Mouse (Mus musculus): ENCODE measurements around the gene Galnt11. TPM values are rescaled to one million over a fixed set of nuclear protein-coding genes. Genes with fewer than 3 reads are reported as not detected.

Gene Galnt11
- polyA plus RNA-seq, 1 experiment from 2014 or later = 34.8 TPM

DNA sequence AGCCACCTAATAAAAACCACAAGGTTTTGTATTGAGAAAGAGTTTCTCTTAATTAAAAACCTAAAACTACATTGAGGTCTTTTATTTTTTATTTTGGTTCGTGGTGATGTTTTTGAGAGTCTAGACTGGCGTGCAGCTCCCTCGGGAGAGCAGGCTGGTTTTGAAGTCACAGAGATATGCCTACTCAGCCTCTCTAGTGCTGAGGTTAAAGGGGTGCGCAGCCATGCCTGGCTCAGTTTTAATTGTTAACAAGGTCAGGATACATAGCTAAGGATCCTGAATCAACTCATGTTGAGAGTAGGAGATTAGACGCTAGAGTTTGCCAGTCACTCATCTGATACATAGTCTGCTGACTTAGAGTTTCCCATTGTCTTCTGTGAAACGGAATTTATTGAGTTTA, 39.7 kb downstream of the Galnt11 start:
- Histone ChIP-seq H3K27ac (no peak overlapping the region), H3K4me2 (no peak overlapping the region), H3K9ac (no peak overlapping the region), H3K4me3 (no peak overlapping the region), H3K36me3 (peaks cover 40% of the 10 kb centered on the region), H3K27me3 (no peaks in the 10 kb centered on the region), H3K4me1 (no peaks in the 10 kb centered on the region), H3K9me3 (no peaks in the 10 kb centered on the region)
- no peak for ATAC-seq (ENCODE audit: borderline replicate concordance, extremely low read depth, low FRiP score, low TSS enrichment)
- WGBS = 84% methylated on average over 6 of the region's 6 CpGs

DNA sequence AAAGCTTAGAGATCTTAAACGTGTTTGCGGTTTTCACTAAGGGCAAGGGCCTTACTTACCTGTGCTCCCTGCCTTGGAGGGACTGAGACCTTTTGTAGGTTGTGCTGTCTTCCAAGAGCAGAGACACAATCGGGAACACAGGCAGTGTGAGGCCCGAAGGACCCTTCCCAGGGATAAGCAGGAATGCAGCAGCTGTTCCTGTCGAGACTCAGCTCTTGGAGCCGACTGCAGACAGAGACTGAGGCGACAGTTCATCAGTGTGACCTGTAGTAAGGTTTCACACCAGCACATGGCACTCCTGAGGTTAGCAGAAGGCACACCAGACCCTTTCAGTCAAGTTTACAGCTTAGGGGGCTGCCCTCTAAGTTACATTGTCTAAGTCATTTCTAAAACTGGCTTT, 40.6 kb downstream of the Galnt11 start:
- H3K4me3 ChIP-seq = no peak overlapping the region
- ATAC-seq (ENCODE audit: borderline replicate concordance, extremely low read depth, low FRiP score, low TSS enrichment) = no peak
- WGBS = 70% methylated on average over 7 of the region's 7 CpGs
- H3K27me3 ChIP-seq = no peaks in the 10 kb centered on the region
- no peaks in the 10 kb centered on the region for H3K4me1 ChIP-seq
- H3K4me2 ChIP-seq = no peak overlapping the region
- no peak overlapping the region for H3K27ac ChIP-seq
- H3K9ac ChIP-seq = no peak overlapping the region
- H3K9me3 ChIP-seq = no peaks in the 10 kb centered on the region
- peaks cover 42% of the 10 kb centered on the region for H3K36me3 ChIP-seq

DNA sequence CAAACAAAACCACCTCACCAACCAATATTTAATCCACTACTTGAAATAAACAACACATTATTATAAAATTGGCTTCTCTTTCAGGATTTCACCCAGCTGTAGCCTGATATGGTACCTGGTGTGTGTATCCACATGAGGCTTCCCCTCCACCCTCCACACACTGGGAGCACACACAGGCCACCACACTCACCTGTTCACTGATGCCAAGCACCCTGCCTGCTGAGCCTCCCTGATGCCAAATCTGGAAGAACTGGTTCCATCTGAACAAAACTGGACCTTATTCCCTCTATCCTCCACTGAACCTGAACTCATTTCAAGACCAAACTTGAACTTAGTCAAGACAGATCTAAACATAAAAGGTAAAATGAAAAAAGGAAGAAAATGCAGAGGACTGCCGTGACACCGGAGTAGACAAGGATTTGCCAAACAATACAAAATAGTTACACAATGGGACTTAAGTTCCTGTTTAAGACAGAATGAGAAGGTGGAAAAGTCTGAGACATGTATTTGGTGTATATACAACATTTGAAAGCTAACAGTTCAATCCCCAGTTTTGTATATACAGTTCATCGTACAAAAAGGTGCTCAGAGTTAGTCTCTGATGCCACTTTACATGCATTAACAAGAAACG, 46.7 kb downstream of the Galnt11 start:
- no peak overlapping the region for H3K9ac ChIP-seq
- no peaks in the 10 kb centered on the region for H3K27me3 ChIP-seq
- no peak overlapping the region for H3K27ac ChIP-seq
- H3K9me3 ChIP-seq = no peaks in the 10 kb centered on the region
- peaks cover 46% of the 10 kb centered on the region for H3K36me3 ChIP-seq
- H3K4me3 ChIP-seq = no peak overlapping the region
- ATAC-seq (ENCODE audit: borderline replicate concordance, extremely low read depth, low FRiP score, low TSS enrichment) = no peak
- WGBS = 87% methylated on average over 4 of the region's 4 CpGs
- no peak overlapping the region for H3K4me2 ChIP-seq
- no peaks in the 10 kb centered on the region for H3K4me1 ChIP-seq

DNA sequence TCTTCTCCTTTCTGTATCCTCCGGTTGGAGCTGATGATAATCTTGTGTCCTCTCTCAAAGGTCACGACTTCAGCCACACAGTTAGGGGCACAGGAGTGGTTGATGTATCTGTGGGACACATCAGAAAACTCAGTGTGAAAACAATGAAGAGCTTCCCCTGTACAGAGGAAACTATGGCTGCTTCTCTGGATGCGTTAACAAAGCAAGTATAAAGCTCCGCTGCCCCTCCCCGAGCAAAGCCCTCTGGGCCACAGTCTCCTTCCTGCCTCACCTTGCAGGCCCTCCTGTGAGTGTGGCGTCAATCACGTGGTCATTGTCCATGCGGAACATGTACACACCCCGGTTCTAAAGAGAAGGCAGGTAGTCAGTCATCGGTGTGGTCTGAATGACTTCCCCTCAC, 53.9 kb downstream of the Galnt11 start:
- 87% methylated on average over 10 of the region's 10 CpGs for WGBS
- Histone ChIP-seq H3K27ac (no peak overlapping the region), H3K27me3 (no peaks in the 10 kb centered on the region), H3K4me2 (no peak overlapping the region), H3K9ac (no peak overlapping the region), H3K36me3 (peaks cover 54% of the 10 kb centered on the region), H3K9me3 (no peaks in the 10 kb centered on the region), H3K4me3 (no peak overlapping the region), H3K4me1 (no peaks in the 10 kb centered on the region)
- ATAC-seq (ENCODE audit: borderline replicate concordance, extremely low read depth, low FRiP score, low TSS enrichment) = no peak

DNA sequence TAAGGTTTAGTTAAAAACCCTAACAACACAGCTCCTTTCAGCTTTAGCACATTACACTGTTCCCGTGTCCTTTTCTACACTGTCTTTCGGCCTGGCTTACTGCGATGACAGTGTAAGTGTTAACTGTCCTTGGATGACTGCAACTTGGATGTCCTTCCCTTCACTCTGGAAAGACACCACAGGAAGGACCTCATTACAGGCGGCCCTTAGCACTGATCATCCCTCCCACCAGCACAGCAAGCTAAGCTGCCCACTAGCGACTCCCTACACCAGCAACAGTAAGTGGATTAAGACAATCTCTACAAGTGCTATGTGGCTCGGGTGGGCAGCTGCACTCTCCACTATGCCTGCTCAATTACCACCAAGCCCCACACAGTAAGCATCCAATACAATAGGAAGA, 54.7 kb downstream of the Galnt11 start:
- Histone ChIP-seq H3K9ac (no peak overlapping the region), H3K36me3 (peaks cover 61% of the 10 kb centered on the region), H3K27me3 (no peaks in the 10 kb centered on the region), H3K4me2 (no peak overlapping the region), H3K4me3 (no peak overlapping the region), H3K4me1 (no peaks in the 10 kb centered on the region), H3K27ac (no peak overlapping the region), H3K9me3 (no peaks in the 10 kb centered on the region)
- ATAC-seq (ENCODE audit: borderline replicate concordance, extremely low read depth, low FRiP score, low TSS enrichment) = no peak
- WGBS = 82% methylated on average over 6 of the region's 6 CpGs

DNA sequence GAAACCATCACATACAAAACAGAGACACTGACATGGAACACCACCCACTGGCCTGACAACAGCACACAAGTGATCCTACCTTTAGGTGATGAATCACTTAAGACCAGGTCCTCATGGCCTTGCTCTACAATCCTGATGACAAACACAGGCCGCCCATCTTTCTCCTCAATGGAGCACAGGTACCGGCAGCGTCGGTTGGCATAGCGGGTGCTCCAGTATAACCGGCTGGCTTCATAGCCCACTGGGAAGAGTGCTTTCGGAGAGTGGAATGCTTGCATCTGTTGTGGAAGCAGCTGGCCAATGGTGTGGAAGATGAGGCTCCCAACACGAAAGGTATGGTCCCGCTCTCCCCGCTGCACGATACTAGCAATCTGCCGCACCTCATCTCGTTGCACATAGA, 62.3 kb downstream of the Galnt11 start:
- no peak for ATAC-seq (ENCODE audit: borderline replicate concordance, extremely low read depth, low FRiP score, low TSS enrichment)
- Histone ChIP-seq H3K27me3 (no peaks in the 10 kb centered on the region), H3K4me1 (no peaks in the 10 kb centered on the region), H3K9me3 (no peaks in the 10 kb centered on the region), H3K4me3 (no peak overlapping the region), H3K9ac (no peak overlapping the region), H3K27ac (no peak overlapping the region), H3K36me3 (peaks cover 70% of the 10 kb centered on the region), H3K4me2 (no peak overlapping the region)
- WGBS = 96% methylated on average over 13 of the region's 13 CpGs

DNA sequence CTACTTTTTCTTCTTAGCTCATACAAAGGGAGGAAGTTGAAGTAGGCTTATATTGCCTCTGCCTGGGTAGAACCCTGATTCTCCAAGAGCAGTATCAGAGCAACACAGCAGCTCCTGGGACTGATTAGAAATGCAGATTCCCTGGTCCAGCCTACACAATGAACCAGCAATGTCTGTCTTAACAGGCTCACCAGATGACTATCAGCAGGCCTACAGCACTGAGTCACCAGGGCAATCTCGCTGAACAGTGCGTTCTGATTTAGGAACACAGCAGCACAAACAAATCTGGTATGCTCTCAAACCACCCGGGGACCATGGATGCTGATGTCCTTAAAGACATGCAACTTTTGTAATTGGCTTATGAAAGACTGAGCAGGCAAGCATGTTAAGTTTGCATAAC, 75.1 kb downstream of the Galnt11 start:
- no peaks in the 10 kb centered on the region for H3K4me1 ChIP-seq
- peaks cover 38% of the 10 kb centered on the region for H3K36me3 ChIP-seq
- 77% methylated on average over 3 of the region's 3 CpGs for WGBS
- no peak overlapping the region for H3K27ac ChIP-seq
- no peak for ATAC-seq (ENCODE audit: borderline replicate concordance, extremely low read depth, low FRiP score, low TSS enrichment)
- no peak overlapping the region for H3K4me3 ChIP-seq
- no peak overlapping the region for H3K4me2 ChIP-seq
- no peaks in the 10 kb centered on the region for H3K9me3 ChIP-seq
- H3K9ac ChIP-seq = no peak overlapping the region
- no peaks in the 10 kb centered on the region for H3K27me3 ChIP-seq

DNA sequence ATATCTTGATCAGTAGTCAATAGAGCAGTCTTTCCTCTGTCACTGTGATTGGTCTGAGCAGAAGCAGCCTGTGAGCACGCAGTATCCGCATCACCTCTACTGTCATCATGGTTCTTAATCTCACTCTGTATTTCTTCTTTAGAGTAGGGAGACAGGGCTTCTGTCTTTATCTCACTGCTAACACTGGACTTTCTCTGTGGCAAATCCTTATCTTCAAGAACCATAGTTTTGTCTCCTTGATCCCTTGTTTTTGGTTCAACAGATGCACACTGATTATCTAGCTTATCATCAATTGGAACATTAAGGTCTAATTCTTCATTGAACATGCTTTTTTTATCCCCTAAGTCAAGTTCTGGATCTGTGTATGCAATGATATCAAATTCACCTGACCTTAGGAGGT, 88.5 kb downstream of the Galnt11 start:
- no peak overlapping the region for H3K9ac ChIP-seq
- H3K4me1 ChIP-seq = no peaks in the 10 kb centered on the region
- peaks cover 43% of the 10 kb centered on the region for H3K36me3 ChIP-seq
- ATAC-seq (ENCODE audit: borderline replicate concordance, extremely low read depth, low FRiP score, low TSS enrichment) = no peak
- no peak overlapping the region for H3K4me3 ChIP-seq
- no peak overlapping the region for H3K27ac ChIP-seq
- no peak overlapping the region for H3K4me2 ChIP-seq
- H3K9me3 ChIP-seq = no peaks in the 10 kb centered on the region
- 96% methylated on average over 2 of the region's 2 CpGs for WGBS
- H3K27me3 ChIP-seq = no peaks in the 10 kb centered on the region

DNA sequence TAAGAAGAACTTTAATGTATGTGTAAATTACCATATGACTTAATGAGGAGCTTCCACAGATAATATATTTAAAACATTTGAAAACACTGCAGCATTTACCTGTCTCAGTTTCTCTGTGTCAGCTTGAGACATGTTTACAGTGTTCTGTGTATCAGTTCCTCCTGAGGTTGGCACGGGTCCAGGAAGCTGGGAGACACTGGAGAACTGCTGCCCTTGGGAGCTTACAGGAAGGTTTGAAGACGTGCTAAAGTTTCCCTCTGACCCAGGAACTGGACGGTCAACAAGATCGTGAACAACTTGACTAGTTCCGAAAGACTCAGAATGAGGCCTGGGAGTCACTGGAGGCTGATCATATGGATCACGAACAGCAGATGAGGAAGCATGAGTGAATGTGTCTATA, 92.2 kb downstream of the Galnt11 start:
- Histone ChIP-seq H3K4me3 (no peak overlapping the region), H3K4me2 (no peak overlapping the region), H3K9me3 (no peaks in the 10 kb centered on the region), H3K27ac (no peak overlapping the region), H3K27me3 (no peaks in the 10 kb centered on the region), H3K36me3 (peaks cover 51% of the 10 kb centered on the region), H3K4me1 (no peaks in the 10 kb centered on the region), H3K9ac (no peak overlapping the region)
- WGBS = 79% methylated on average over 6 of the region's 6 CpGs
- no peak for ATAC-seq (ENCODE audit: borderline replicate concordance, extremely low read depth, low FRiP score, low TSS enrichment)

Other genes with a start within 250 kb of the Galnt11 start
- gene Prkag2, start 121.3 kb upstream of the Galnt11 start, polyA plus RNA-seq (2015; fragmentation: Nextera tagmentation; extraction: Ambion mirVana) = 27.9 and 30.2 TPM in 2 replicates
- not detected in 2 replicates for gene Galntl5, start 40.4 kb upstream of the Galnt11 start, polyA plus RNA-seq (2015; fragmentation: Nextera tagmentation; extraction: Ambion mirVana)
- gene E130116L18Rik, start 1.2 kb downstream of the Galnt11 start, polyA plus RNA-seq (2015; fragmentation: Nextera tagmentation; extraction: Ambion mirVana) = not detected in 2 replicates